Mouse (Mus musculus): Measurements from ENCODE around the gene Adsl. TPM values are rescaled to one million over a fixed set of nuclear protein-coding genes. Genes with fewer than 3 reads are reported as not detected.

The Adsl gene
- total RNA-seq, 2 experiments from 2014 or later: 78.8 to 207 TPM

DNA sequence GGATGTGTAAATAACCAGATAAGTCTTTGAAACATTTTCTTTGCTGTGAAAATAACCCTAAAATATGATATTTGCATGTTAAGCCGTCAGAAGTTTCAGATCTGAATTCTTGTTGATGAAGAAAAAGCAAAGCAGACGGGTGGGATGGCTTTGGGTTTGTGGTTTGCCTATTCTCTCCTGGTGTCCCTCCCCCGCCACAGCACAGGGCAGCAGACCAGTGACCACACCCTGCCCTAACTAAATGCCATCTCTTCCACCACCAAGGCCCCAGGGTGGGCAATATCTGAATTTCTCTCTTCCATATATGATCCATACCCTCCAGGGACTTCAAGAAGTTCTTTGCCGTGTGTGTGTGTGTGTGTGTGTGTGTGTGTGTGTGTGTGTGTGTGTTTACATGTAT, 9.7 kb upstream of the Adsl start:
- ATAC-seq (replicated peaks; ENCODE audit: poor library complexity, severe bottlenecking): no peak

DNA sequence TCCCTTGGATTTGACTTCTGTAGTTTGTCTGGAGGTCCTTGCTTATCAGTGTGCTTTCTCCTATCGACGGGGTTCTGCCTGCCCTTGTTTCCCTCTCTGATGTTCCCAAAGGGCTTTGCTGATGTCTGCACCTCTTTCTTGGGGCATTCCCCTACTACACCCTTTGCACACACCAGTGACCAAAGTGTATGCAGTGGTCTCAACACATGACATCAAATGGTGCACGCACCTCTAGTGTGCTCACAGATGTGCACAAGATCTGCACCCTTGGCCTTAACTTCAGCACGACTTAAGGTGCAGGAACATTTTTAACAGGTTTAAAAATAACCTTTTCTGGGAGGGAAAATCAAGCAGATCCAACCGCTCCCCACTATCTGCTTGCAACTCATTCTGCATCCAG, 8.9 kb upstream of the Adsl start:
- no peak for ATAC-seq (replicated peaks; ENCODE audit: poor library complexity, severe bottlenecking)

DNA sequence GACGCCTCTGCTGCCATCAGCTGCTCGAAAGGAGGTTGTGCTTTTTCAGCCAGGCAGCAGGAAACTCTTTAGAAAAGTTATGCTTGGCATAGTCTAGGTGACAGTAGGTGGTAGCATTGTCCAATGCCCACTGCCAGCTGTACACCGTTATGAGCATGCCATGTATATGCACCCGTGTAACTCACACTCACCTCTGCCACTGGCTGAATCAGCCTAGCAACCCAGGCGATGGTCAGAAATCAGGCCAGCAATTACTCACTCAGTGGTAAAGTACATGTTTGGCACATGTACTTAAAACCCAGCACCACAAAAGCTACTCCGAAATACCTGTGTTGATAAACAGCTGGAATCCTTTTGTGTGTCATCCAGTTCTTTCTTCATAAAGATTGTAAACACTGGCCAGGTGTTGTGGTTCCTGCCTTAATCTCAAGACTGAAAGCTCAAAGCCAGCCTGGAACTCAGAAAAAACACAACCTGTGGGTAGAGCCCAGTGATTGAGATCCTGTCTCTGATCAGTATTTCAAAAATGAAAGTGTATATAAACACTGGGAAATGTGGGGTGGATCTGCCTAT, 6.7 kb upstream of the Adsl start:
- ATAC-seq (replicated peaks; ENCODE audit: poor library complexity, severe bottlenecking): no peak

DNA sequence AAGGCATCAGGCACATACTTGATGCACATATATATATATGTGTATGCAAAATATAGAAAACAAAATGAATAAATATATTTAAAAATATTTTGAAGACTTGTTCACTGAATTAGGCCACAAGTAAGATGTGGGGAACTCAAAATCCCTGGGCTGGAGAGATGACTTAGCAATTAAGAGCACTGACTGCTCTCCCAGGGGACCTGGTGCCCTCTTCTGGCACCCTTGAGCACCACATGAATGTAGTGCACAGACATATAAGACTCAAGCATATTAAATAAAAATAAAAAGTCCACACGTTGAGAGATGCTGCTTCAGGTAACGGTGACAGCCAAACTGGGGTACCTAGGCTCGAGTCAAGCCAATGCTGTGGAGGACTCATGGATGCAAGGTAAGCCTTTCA, 2.4 kb upstream of the Adsl start:
- ATAC-seq (replicated peaks; ENCODE audit: poor library complexity, severe bottlenecking): peak; percentile 45; the same call in 1 of the 2 replicates

DNA sequence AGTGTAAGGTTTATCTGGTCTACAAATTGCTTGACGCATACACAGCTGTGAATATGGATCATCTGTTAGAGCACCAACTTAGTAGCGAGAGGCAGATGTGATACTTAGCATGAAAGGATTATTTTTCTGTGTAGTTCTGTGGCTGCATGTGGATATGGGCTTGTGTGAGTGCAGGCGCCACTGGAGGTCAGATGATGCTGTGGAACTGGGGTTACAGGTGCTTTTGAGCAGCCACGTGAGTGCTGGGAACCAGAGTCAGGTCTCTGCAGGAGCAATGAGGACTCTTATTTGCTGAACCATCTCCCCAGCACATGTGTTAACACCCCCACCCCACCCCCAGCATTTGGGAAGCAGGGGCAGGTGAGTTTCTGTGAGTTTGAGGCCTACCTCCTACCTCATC, 1.1 kb downstream of the Adsl start:
- ATAC-seq (replicated peaks; ENCODE audit: poor library complexity, severe bottlenecking): no peak

DNA sequence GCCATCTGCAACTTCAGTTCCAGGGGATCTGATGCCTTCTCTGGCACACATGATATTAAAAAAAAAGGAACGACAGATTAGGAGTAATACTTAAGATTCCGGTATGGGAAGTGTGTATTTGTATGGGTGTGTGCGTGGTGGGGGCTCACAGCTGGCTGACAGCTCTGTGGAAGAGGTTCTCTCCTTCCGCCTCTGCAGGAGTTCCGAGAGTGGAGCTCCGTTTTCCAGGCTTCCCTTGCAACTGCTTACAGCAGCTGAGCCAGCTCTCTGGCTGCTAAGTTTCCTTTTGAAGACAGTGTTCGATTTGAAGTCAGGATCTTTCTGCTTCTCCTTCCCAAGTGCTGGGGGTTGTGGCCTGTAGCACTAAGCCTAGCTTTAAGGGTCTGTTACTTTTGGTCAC, 1.8 kb downstream of the Adsl start:
- no peak for ATAC-seq (replicated peaks; ENCODE audit: poor library complexity, severe bottlenecking)

DNA sequence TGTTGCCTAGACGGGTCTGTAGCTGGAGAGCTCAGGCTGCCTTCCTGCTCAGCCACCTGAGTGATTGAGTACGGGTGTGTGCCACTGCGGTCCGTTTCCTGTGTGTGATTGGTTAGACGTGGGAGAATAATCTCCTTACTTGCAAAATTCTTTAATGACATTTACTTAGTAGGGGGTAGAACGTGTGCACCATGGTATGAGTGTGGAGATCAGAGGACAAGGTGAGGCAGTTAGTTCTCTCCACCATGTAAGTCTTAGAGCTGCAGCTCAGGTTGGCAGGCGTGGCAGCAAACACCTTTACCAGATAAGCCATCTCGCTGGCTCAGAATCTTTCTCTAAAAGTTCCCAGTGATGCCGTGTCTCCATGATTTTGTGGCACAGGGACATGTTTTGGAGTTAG, 5.7 kb downstream of the Adsl start:
- ATAC-seq (replicated peaks; ENCODE audit: poor library complexity, severe bottlenecking): no peak

DNA sequence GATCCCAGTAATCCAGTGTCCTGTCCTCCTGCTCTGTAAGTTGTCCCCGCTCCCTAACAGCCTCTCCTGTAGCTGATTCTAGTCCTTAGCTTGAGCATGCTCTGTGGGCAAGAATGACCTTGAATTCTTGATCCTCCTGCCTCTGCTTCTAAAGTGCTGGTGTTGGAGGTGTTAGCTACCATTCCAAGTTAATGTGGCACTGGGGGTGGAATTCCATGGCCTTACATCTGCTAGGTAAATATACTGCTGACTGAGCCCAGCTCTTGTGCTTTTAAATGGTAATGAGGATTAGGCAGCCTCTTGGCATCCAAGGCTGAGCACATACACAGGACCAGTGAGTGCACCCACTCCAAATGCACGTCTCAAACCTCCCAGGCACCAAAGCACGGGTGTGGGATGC, 6.6 kb downstream of the Adsl start:
- no peak for ATAC-seq (replicated peaks; ENCODE audit: poor library complexity, severe bottlenecking)

DNA sequence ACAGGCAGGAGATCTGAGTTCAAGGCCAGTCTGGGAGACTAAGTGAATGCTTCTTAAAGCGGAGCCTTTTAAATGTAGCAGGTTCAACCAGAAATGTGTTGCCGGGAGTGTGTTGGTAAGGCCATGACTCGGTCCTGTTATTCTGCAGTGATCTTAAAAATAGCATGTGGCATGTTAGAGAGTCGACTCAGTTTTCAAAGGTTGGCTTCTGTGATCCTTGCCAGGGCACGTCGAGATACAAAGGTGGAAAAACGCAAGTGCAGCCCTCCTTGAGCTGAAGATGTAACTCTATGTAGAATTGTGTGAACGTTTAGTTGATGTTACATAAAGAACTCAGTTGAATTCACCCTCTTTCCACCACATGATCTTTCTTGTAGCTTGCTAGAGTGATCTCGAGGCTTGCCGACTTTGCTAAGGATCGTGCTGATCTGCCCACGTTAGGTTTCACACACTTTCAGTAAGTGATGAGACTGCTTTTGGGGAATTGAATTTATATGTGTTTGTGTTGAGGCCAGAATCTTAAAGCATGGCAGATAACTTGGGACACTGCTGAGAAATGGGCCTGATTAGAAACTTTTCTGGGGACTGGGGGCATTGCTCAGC, 7.6 kb downstream of the Adsl start:
- no peak for ATAC-seq (replicated peaks; ENCODE audit: poor library complexity, severe bottlenecking)

DNA sequence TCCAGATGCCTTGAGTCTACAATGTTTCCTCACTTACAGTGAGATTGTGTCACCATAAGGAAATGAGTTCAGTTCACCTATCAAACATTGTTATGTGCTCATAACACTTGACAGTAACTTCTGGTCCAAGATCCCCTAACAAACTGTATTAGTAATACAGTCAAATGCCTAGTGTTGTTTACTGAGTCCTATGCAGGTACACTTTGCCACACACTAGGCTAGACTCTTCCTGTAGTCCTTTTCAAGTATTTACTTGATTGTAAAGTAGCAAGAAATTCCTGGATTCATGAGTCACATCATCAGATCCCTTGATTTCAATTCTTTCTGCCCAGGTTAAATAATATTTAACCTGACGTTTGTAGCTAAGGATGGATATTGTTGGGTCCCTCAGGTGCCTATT, 21.1 kb downstream of the Adsl start:
- ATAC-seq (replicated peaks; ENCODE audit: poor library complexity, severe bottlenecking): no peak

DNA sequence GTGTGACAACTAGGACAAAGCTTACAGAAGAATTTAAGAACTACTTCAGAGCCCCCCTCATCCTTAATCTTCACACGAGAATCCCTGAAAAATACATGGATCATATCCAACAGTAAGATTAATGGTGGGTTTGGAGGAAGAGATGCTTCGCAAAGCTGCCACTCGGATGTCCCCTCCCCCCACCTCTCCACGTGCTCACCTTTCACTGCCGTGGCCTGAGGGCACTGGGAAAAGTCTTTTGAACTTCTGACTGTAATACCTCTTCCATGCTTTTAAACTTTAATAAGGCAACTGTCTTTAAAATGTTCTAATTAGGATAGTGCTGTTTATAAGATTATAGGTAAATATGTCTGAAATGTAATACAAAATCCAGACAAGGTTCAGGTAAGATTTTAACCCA, 26.0 kb downstream of the Adsl start:
- ATAC-seq (replicated peaks; ENCODE audit: poor library complexity, severe bottlenecking): no peak

DNA sequence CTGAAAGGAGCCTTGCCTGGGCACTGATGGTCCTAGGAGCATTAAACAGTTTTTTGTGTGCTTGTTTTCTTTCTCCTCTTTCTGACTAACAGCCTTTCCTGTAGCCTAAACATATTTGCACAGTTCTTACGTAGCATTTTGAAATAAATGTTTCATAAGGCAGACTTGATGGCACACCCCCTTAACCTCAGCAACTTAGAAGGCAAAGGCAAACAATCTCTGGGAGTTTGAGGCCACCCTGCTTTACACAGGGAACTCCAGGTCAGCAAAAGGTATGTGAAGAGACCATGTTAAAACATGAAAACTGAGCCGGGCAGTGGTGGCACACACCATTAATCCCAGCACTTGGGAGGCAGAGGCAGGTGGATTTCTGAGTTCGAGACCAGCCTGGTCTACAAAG, 27.4 kb downstream of the Adsl start:
- ATAC-seq (replicated peaks; ENCODE audit: poor library complexity, severe bottlenecking): no peak

DNA sequence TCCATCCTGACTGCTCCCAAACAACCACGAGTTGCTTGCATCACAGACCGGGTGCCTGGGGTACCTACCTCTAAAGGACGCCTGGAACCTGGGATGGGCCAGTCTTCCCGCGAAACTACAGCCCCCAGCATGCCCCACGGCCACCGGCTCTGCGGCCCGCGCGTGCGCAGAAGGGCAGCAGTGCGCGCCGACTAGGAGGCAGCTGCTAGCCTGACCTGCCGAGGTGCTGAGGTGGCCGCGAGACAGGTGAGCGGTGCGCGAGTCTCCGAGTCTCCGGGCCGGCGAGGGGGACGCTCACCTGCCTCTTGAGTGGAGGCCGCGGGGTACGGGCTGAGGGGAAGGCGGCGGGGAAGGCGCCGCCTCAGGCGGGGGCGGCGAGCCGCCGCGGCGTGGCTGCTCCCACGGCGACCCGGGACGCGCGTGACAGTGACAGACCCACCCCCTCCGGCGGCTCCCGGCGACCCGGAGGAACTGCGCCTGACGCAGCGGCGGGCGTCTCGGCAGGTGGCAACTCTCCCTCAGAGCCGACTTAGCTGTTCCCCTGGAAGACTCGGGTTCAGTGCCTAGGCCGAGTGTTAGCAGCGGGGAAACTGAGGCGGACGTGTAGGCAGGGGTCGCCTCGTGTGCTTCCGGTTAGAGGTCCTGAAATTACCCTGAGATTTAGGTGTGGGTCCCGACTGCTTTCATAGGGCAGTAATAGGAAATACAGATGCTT, 29.5 kb downstream of the Adsl start, which contains the start of gene Sgsm3:
TSS of gene Sgsm3 (plus strand) at position 146 of the 715 bp plus-strand sequence.
- peak; percentile 93 for ATAC-seq (replicated peaks; ENCODE audit: poor library complexity, severe bottlenecking)

DNA sequence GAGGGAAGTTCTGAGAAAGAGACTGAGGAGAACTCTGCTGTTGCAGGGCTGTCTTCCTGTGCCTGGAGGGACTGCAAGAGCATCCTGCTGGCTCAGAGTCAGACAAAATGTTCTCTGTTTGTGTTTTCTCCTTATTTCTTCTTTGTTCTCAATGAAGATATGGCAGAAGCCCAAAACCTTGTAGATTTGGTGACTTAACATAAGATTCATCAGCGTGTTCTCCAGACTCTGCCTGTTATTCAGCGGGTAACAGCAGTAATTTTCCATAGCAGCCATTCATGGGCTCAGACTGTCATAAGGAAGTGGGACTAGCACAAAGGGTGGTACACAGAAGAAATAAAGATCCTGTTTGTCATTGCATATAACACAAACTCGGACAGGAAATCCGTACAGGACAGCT, 31.3 kb downstream of the Adsl start:
- ATAC-seq (replicated peaks; ENCODE audit: poor library complexity, severe bottlenecking): no peak

DNA sequence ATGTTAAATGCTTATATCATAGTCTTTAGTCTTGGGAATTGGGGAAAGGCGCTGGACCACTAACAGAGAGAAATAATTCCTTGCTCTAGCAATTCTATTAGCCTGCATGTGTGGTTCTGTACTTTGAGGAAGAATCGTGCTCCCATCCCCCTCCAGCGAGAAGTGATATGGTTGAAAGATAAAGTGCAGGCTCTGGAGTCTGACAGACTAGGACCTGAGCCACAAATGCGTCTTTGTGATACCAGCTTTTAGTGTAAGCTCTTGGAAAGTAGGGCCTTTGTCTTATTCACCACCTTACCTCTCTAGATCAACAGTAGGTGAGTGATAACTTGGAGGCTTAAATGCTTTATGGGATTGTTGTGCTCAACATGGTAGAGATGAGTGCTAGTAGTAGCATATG, 32.9 kb downstream of the Adsl start:
- ATAC-seq (replicated peaks; ENCODE audit: poor library complexity, severe bottlenecking): no peak

DNA sequence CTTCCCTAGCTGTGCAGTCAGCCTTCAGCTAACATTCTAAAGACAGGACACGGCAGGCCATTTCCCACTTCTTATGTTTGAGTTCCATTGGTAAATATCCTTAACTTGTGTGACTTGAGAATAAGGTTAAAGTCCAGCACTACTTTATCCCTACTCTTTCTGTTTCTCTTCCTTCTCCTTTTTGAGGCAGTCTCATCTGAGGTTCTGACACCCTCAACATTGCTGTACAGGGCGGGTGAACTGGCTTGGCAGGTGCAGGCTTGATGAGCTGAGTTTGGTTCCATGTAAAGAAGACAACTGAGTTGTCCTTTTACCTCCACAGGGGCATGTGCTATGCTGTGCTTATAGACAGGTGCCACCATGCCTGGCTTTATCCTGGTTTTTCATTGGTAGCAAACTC, 35.0 kb downstream of the Adsl start:
- ATAC-seq (replicated peaks; ENCODE audit: poor library complexity, severe bottlenecking): no peak

DNA sequence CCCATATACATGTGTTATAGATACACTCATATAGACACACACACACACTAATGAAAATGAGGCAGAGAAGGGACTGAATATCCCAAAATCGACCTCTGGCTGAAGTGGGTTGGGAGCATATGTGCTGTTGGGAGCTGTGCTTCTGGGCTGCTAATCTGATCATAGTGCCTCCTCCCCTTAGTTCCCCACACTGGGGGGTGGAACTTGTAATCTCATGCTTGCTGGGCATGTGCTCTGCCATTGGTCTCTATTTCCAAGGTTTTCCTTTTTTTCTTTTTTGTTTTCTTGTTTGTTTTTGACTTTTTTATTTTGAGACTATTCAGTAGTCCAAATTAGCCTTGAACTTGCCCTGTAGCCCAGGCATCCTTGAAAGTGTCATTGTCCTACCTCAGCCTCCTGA, 40.0 kb downstream of the Adsl start:
- no peak for ATAC-seq (replicated peaks; ENCODE audit: poor library complexity, severe bottlenecking)

DNA sequence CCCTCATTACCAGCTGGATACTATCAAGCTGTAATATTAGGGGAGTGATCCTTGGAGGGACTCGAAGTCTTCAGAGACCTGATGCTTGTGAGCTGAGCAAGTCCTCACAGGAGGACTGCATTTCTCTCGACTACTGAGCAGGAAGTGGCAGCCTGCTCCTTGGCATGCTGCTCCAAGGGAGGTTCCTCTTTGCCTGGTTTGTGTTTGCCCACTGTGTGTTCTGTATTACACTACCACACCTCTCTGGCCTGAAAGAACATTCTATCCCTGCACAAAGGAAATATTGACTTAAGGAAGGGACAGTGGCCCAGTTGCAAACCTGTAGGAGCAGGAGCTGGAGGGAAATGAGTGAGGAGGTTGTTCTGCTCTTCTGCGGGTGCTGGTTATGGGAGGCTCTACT, 41.4 kb downstream of the Adsl start:
- peak; percentile 46 for ATAC-seq (replicated peaks; ENCODE audit: poor library complexity, severe bottlenecking)

DNA sequence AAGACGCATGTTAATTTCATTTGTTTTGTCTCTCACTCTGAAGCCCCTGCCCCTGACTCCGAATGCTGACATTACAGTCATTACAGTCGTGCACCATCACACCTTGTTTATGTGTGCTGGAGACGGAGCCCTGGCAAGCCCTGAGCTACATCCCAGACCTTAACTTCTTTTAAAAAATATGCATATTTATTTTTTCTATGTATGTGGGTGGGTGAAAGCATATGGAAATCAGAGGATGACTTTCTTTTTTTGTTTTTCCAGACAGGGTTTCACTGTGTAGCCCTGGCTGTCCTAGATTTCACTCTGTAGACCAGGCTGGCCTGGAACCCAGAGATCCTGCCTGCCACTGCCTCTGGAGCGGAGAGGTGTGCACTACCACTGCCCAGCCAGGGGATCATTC, 46.7 kb downstream of the Adsl start:
- no peak for ATAC-seq (replicated peaks; ENCODE audit: poor library complexity, severe bottlenecking)

DNA sequence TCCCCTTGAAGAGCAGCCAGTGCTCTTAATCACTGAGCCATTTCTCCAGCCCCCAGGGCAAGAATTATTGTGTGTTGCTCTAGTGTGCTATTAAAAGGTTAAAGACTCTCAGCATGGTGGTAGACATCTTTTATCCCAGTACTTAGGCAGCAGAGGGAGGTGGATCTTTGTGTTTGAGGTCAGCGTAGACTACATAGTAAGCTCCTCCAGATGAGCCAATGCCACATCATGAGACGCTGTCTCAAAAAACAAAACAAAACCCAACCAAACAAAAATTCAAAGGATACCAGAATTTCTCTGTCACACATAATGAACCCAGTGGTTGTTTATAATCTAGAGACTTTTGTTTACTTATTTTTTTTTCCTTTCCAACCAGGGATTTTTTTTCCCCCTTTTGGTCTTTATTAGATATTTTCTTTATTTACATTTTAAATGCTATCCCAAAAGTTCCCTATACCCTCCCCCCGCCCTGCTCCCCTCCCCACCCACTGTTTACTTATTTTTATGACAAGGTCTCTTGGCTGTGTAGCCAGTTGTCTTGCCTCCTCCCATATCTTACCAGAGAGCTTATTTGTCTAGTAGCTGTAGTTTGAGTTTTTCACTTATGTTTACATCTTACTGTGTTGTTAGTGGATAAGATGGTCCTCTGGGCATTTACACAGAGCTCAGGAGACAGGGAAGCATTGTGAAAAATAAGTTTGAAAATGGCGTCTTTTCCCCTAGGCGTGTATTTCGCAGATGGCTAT, 48.0 kb downstream of the Adsl start:
- no peak for ATAC-seq (replicated peaks; ENCODE audit: poor library complexity, severe bottlenecking)

DNA sequence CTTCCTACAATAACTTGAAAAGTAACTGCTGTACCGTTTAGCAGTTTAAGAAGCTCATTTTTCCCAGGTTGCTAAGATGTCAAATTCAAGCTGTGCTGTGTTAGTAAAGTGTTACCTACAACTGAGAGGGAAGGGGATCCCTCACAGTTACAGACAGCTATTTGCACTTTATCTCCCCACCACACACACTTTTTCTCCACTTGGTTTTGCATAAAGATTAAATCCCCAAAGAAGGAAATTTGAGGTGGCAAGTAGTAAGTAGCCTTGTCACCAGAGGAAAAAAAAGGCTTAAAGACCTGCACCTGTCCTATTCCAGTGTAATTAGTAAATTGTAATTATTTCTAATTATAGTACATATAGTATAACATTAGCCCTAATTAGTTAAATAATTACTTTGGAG, 48.8 kb downstream of the Adsl start:
- ATAC-seq (replicated peaks; ENCODE audit: poor library complexity, severe bottlenecking): no peak

Measured in granulocyte monocyte progenitor cell, adult 5-6 weeks (primary cell).